Mouse (Mus musculus) heart, embryonic 16.5 days (tissue): ENCODE results near the gene Ccnd2. TPM values are rescaled to one million over a fixed set of nuclear protein-coding genes. Genes with fewer than 3 reads are reported as not detected.
A peak's percentile ranks its signal among the peaks of the same experiment; 100 is the strongest.

ENCODE experiments used
- ATAC-seq: fragments of 200-750 bp; cut with Nextera tagmentation; replicated peaks from 2 replicates; pipeline ENCODE4 v1.8.0; 2017; ENCODE audit warnings: moderate number of reproducible peaks; ENCODE audit not compliant: insufficient read depth, low FRiP score; ENCODE audit errors: extremely low read depth
- H3K27ac ChIP-seq: fragments of 300-500 bp; sonication (generic); 2 replicates; pipeline ENCODE4 v1.5.1; 2014; ENCODE audit warnings: mild to moderate bottlenecking, low read length, control low read depth, moderate library complexity
- H3K27me3 ChIP-seq: fragments of 300-500 bp; sonication (generic); 2 replicates; pipeline ENCODE4 v1.6.1; 2014; ENCODE audit warnings: low read length, mixed read lengths; ENCODE audit not compliant: control insufficient read depth, insufficient read depth
- H3K36me3 ChIP-seq: fragments of 300-500 bp; sonication (generic); 2 replicates; pipeline ENCODE4 v1.6.1; 2014; ENCODE audit not compliant: control insufficient read depth, insufficient read depth
- H3K4me1 ChIP-seq: fragments of 300-500 bp; sonication (generic); 2 replicates; pipeline ENCODE4 v1.6.1; 2014; ENCODE audit warnings: low read length, mixed read lengths; ENCODE audit not compliant: control insufficient read depth, insufficient read depth
- H3K4me2 ChIP-seq: fragments of 300-500 bp; sonication (generic); 2 replicates; pipeline ENCODE4 v1.6.1; 2014; ENCODE audit warnings: low read depth, mild to moderate bottlenecking, control low read depth, low read length
- H3K4me3 ChIP-seq: fragments of 300-500 bp; sonication (generic); 2 replicates; pipeline ENCODE4 v1.5.1; 2014; ENCODE audit warnings: mild to moderate bottlenecking, control low read depth, low read length
- H3K9ac ChIP-seq: fragments of 300-500 bp; sonication (generic); 2 replicates; pipeline ENCODE4 v1.6.1; 2014; ENCODE audit warnings: low read length, control low read depth
- H3K9me3 ChIP-seq: fragments of 300-500 bp; sonication (generic); replicated peaks from 2 replicates; pipeline ENCODE4 v1.6.1; 2016; ENCODE audit warnings: low read length; ENCODE audit not compliant: control insufficient read depth
- WGBS: fragments of 180-500 bp; shearing (Covaris S2); extraction: QIAGEN DNeasy Blood & Tissue Kit; methylation state at CpG from one replicate; pipeline ENCODE4 v1.1.7; 2014; 5-methylcytosine and 5-hydroxymethylcytosine counted together
- polyA plus RNA-seq: library from polyadenylated mRNA; unstranded; fragments of >200 nt; fragmentation: Nextera tagmentation; extraction: Ambion mirVana; gene quantifications from 2 replicates; pipeline ENCODE4 v1.2.1, GENCODE M21; 2015

The Ccnd2 gene
- polyA plus RNA-seq, 1 experiment from 2014 or later = 476 TPM

DNA sequence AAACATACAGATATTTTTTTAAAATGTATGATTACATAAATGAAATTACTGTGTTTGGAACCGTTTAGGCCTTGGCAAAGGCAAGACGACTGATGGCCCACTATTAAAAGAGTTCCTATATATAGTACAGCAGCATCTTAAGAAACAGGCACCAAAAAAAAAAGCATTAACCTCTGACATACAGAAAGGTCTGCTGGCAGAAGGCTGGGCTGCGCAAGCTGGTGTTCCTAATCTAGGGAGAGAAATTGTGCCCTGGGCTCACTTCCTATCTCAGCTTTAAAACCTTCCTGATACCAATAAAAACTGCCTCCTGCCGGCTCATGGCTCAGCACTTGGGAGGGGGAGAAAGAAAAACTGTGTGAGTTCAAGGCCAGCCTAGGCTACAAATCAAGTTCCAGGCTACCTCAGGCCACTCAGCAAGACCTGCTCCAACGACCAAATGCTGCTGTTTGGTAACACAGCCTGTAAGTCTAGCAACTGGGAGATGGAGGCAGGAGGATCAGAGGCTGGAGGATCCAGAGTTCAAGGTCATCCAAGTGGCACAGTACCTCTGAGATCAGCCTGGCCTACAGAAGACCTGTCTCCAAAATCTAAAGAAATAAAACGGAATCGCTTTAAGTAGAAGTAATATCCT lies 47.5 kb downstream of the Ccnd2 start:
- no peak overlapping the region for H3K9ac ChIP-seq
- peaks cover 17% of the 10 kb centered on the region for H3K4me1 ChIP-seq
- H3K4me3 ChIP-seq = no peak overlapping the region
- H3K27me3 ChIP-seq = no peaks in the 10 kb centered on the region
- H3K9me3 ChIP-seq = peaks cover 3% of the 10 kb centered on the region; the same call in 1 of the 2 replicates
- H3K36me3 ChIP-seq = peaks cover 5% of the 10 kb centered on the region
- ATAC-seq = no peak
- H3K27ac ChIP-seq = no peak overlapping the region
- H3K4me2 ChIP-seq = no peak overlapping the region
- 73% methylated on average over 7 of the region's 7 CpGs for WGBS

DNA sequence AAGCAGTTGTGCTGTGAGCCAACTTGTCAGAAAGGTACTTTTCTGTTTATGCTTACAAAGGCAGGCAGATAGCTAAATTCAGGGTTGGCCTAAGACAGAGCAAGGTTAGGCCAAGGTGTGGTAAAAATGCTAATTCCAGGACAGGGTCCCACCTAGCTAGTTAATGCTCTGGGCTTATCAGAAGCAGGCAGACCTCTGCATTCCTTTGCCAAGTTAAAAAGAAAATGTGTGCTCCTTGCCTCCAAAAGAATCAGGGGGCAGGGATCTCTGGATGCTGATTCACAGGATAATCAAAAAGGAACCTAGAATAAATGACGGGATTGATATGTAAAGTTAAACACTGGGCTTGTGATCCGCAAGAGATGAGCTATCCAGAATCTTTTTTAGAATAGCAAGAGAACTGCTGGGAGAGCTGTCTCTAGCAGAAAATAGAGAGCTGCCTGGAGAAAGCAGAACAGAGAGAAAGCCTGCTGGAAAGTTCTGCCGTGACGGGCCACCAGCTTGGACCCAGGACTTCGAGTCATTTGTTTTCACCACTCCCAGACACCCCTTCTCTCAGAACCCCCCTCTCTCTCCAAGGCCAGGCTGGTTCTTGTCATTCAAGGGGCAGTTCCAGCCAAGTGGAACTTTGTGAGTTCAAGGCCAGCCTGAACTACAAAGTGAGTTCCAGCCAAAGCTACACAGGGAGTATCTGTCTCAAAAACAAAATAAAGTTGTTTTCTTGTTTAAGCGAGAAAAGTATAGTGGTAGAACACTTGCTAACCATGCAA lies 48.3 kb downstream of the Ccnd2 start:
- Histone ChIP-seq H3K4me3 (no peak overlapping the region), H3K4me1 (peaks cover 16% of the 10 kb centered on the region), H3K27me3 (no peaks in the 10 kb centered on the region), H3K27ac (no peak overlapping the region), H3K4me2 (no peak overlapping the region), H3K36me3 (peaks cover 5% of the 10 kb centered on the region), H3K9me3 (peaks cover 3% of the 10 kb centered on the region; the same call in 1 of the 2 replicates), H3K9ac (no peak overlapping the region)
- no peak for ATAC-seq
- 87% methylated on average over 6 of the region's 6 CpGs for WGBS

DNA sequence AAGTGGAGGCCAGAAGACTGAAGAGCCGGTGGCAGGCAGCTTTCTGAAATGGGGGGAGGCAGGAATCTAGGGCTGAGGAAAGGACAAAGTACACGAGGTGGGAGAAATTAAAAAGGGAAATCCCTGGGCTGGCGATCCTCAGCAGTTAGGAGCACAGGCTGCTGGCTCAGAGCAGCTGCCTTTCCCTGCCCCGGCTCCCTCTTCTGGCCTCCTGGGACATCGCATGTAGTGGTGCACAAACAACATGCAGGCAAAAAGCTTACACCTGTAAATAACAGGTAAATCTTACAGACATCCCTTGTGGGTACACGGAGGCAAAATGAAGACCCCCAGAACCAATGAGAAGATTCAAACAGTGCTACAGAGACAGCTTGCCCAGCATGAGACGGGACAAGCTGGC lies 57.4 kb downstream of the Ccnd2 start:
- Histone ChIP-seq H3K4me2 (no peak overlapping the region), H3K36me3 (peaks cover 6% of the 10 kb centered on the region; the same call in 1 of the 2 replicates), H3K4me3 (no peak overlapping the region), H3K4me1 (no peaks in the 10 kb centered on the region), H3K9me3 (no peaks in the 10 kb centered on the region), H3K9ac (no peak overlapping the region), H3K27ac (no peak overlapping the region), H3K27me3 (no peaks in the 10 kb centered on the region)
- 57% methylated on average over 7 of the region's 7 CpGs for WGBS
- no peak for ATAC-seq

DNA sequence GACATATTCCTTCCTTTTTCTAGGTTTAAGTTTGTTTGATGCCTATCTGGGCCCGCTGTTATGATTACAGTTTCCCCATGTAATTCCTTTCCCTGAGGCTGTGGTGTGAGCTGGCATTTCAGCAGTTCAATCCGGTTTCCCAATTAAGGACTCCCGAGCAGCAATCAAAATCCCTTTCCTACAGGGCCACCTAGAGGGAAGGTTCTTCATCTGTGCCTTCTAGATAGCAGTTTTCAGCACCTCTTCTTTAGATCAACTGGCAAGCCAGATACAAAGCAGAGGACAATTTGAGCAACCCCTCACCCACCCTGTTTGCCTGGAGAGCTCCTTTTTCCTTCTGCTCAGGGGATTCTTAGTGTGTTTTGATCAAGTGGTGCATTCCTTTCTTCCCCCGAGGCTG lies 65.3 kb downstream of the Ccnd2 start:
- Histone ChIP-seq H3K4me1 (peaks cover 15% of the 10 kb centered on the region), H3K4me3 (no peak overlapping the region), H3K27me3 (no peaks in the 10 kb centered on the region), H3K4me2 (no peak overlapping the region), H3K27ac (peak overlapping the region; percentile 45), H3K36me3 (peaks cover 18% of the 10 kb centered on the region), H3K9ac (no peak overlapping the region), H3K9me3 (0 out of 2 replicates have a peak, but pooled peaks cover 2% of the 10 kb centered on the region)
- 28% methylated on average over 4 of the region's 4 CpGs for WGBS
- ATAC-seq = peak; percentile 82

DNA sequence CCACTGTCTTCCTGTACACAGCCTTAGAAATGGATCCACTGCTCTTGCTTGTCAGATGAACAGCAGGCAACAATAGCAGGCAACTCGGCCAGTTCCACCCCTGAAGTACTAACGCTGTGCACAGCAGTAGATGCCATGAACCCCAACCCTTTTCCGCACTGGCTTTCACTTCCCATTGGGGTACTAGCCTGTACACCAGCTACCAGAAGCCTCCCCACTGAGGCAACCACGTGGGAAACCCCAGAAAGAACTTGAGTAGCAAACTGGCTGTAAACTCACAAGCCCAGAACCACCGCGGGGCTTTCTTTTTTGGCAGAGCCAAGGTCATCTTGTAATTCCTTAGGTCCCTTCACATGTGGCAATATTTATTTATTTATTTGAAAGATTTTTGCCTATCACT lies 70.2 kb downstream of the Ccnd2 start:
- Histone ChIP-seq H3K27ac (no peak overlapping the region), H3K4me3 (no peak overlapping the region), H3K9me3 (0 out of 2 replicates have a peak, but pooled peaks cover 2% of the 10 kb centered on the region), H3K36me3 (no peaks in the 10 kb centered on the region), H3K4me2 (no peak overlapping the region), H3K9ac (no peak overlapping the region), H3K4me1 (peaks cover 16% of the 10 kb centered on the region), H3K27me3 (peaks cover 12% of the 10 kb centered on the region)
- ATAC-seq = no peak
- 71% methylated on average over 6 of the region's 6 CpGs for WGBS

DNA sequence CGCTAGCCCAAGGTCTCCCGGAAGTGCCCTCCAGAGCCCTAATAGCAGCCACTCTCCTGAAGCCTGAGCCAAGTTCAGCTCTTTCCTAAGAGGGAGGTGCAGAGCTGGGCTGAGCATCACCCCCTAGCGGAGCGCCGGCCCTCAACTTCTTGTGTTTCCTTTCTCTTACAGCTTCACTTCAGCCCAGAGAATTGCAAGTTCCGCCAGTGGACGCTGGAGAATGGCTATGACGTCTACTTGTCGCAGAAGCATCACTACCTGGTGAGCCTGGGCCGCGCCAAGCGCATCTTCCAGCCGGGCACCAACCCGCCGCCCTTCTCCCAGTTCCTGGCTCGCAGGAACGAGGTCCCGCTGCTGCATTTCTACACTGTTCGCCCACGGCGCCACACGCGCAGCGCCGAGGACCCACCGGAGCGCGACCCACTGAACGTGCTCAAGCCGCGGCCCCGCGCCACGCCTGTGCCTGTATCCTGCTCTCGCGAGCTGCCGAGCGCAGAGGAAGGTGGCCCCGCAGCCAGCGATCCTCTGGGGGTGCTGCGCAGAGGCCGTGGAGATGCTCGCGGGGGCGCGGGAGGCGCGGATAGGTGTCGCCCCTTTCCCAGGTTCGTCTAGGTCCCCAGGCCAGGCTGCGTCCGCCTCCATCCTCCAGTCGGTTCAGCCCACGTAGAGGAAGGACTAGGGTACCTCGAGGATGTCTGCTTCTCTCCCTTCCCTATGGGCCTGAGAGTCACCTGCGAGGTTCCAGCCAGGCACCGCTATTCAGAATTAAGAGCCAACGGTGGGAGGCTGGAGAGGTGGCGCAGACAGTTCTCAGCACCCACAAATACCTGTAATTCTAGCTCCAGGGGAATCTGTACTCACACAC lies 71.9 kb downstream of the Ccnd2 start:
- WGBS = 2% methylated on average over 59 of the region's 59 CpGs
- Histone ChIP-seq H3K27me3 (peaks cover 12% of the 10 kb centered on the region), H3K9me3 (0 out of 2 replicates have a peak, but pooled peaks cover 2% of the 10 kb centered on the region), H3K9ac (peak overlapping the region; percentile 72), H3K4me2 (peak overlapping the region; percentile 94), H3K27ac (no peak overlapping the region), H3K36me3 (no peaks in the 10 kb centered on the region), H3K4me3 (peak overlapping the region; percentile 62), H3K4me1 (peaks cover 8% of the 10 kb centered on the region; the same call in 1 of the 2 replicates)
- ATAC-seq = peak; percentile 60

Other genes starting within 250 kb of the Ccnd2 start
- 0.39 and 0.59 TPM in 2 replicates for gene Dyrk4, start 230.4 kb downstream of the Ccnd2 start, polyA plus RNA-seq
- gene Rad51ap1, start 212.6 kb downstream of the Ccnd2 start, polyA plus RNA-seq = 27.8 and 32.8 TPM in 2 replicates
- gene D6Wsu163e, start 212.2 kb downstream of the Ccnd2 start, polyA plus RNA-seq = 14.3 and 16.0 TPM in 2 replicates
- gene Fgf6, start 136.6 kb downstream of the Ccnd2 start, polyA plus RNA-seq = 0.13 TPM in 1 of 2 replicates, not detected in the other
- 0.16 and 0.20 TPM in 2 replicates for gene Fgf23, start 79.3 kb downstream of the Ccnd2 start, polyA plus RNA-seq
- 7.7 and 8.2 TPM in 2 replicates for gene Tigar, start 42.6 kb downstream of the Ccnd2 start, polyA plus RNA-seq